Mouse (Mus musculus) v-Abl transformed pro-B cells (cell line): ENCODE data around the gene Coro2a.
"Not testable (repeated sequence)": the region's sequence is repeated elsewhere in the genome, so short reads cannot be mapped to it uniquely, and the experiment has no call there.

Experiments used
- in situ Hi-C, 2 experiments: fragments of 400-800 bp; cut with MboI; formaldehyde crosslinking; loops; one replicate each; pipeline ENCODE4 v1.15.1; 2025; ENCODE audit not compliant: unreplicated experiment in 2 of 2

The Coro2a gene

DNA sequence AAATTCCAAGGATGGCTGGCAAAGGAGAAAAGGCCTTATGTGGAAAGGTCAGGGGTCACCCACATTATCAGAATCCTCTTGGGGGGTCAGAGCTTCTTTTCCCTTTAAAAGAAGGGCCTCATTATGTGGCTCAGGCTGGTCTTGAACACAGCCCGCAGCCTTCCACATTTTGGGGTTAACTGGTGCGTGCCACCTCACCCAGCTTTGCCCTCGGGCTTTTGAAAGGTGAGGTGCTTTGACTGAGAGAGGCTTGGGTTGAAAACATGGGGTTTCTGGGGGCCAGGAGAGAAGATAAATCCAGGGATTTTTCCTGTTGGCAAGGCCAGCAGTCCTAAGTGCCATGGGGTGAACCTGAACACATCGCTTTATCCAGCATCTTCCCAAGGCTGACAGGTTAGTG, 15.5 kb downstream of the Coro2a start:
- in situ Hi-C loops: no loop called here

DNA sequence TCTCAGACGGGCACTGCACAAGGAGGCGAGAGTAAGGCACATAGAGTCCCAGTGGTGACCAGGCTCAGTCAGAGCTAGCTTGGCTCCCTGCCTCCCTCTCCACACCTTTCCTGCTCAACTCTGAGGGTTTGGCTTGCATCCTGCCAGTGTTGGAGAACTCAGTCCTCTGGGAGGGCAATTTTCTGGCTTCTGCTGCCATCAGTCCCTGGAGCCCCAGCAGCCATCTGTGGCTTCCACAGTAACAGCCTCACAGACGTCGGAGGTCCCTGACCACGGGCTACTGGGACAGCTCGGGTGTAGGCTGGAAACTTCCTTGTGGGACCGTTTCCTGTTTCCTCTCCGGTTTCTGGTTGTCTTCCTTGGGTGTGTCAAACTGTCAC, 16.2 kb downstream of the Coro2a start:
- in situ Hi-C loops: no loop called here

DNA sequence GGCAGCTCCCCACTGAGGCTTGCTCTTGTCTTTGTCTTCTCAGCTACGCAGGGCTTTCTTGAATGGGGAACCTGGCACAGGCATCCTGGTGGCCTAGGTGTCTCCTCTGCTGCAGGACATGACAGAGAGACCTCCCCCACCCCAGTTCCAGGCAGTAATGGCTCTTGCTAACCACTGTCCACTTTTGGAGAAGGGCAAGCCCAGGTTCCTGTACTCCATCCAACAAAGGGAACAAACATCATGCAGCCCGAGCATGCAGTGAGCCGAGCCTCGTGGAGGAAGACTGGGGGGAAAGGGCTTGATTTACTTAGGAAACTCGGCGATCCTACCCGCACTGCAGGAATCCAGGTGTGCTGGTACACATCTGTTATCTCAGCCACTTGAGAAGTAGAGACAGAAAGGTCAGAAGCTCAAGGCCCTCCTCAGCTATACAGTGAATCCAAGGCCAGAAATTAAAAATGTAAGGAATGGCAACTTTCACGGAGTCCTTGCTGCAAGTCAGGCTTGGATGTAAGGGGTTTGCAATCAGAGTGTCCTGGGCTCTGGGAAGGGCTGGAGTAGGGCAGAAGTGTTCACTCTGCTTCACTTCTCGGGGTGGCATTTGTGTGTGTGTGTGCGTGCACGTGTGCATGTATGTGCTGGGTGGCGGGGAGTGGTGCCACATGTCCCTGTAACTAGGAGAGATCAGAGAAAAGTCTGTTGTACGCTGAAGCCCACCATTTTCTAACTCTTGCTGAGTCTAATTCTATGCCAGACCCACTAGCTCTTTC, 16.8 kb downstream of the Coro2a start:
- in situ Hi-C loops: no loop called here

DNA sequence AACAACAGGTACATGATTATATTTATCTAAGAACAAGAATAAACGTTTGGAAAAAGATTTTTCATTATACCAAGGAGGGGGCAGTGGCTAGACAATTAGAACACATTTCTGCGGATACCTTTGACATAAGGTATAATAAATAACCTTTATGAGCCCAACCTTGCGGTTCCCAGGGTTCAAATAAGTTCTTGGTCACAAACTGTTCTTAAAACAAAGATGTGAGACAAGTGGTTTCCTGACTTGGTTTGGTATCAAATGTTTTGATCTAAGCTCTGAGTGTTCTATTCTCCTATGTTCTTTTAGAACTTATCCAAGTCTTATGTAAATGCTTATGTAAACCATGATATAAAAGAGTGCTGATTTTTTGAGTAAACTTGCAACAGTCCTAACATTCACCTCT, 17.5 kb downstream of the Coro2a start:
- in situ Hi-C loops: not testable (repeated sequence)

DNA sequence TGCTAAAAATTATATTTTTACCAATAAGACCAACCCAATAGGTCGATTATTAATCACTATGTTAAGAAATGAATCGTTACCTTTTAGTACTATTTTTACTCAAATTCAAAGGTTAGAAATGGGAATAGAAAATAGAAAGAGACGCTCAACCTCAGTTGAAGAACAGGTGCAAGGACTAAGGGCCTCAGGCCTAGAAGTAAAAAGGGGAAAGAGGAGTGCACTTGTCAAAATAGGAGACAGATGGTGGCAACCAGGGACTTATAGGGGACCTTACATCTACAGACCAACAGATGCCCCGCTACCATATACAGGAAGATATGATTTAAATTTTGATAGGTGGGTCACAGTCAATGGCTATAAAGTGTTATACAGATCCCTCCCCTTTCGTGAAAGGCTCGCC, 17.9 kb downstream of the Coro2a start:
- in situ Hi-C loops: not testable (repeated sequence)

DNA sequence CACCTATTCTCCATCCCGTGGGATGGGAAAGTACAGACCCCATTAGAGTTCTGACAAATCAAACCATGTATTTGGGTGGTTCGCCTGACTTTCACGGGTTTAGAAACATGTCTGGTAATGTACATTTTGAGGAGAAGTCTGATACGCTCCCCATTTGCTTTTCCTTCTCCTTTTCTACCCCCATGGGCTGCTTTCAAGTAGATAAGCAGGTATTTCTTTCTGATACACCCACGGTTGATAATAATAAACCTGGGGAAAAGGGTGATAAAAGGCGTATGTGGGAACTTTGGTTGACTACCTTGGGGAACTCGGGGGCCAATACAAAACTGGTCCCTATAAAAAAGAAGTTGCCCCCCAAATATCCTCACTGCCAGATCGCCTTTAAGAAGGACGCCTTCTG, 20.0 kb downstream of the Coro2a start:
- in situ Hi-C loops: not testable (repeated sequence)

DNA sequence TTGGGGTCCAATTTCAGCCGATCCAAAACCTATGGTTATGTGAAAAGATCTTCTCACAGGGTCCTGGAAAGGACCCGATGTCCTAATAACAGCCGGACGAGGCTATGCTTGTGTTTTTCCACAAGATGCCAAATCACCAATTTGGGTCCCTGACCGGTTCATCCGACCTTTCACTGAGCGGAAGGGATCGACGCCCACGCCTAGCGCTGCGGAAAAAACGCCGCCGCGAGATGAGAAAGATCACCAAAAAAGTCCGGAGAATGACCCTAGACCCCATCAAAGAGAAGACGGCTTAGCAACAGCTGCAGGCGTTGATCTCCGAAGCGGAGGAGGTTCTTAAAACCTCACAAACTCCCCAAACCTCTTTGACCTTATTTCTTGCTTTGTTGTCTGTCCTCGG, 20.4 kb downstream of the Coro2a start:
- in situ Hi-C loops: not testable (repeated sequence)

DNA sequence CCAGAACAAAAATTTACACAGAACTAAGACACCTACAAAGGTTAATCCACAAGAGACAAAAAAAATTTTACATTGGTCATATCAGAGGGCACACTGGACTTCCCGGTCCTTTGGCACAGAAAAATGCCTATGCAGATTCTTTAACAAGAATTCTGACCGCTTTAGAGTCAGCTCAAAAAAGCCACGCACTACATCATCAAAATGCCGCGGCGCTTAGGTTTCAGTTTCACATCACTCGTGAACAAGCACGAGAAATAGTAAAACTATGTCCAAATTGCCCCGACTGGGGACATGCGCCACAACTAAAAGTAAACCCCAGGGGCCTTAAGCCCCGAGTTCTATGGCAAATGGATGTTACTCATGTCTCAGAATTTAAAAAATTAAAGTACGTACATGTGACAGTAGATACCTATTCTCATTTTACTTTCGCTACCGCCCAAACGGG, 21.2 kb downstream of the Coro2a start:
- in situ Hi-C loops: not testable (repeated sequence)

DNA sequence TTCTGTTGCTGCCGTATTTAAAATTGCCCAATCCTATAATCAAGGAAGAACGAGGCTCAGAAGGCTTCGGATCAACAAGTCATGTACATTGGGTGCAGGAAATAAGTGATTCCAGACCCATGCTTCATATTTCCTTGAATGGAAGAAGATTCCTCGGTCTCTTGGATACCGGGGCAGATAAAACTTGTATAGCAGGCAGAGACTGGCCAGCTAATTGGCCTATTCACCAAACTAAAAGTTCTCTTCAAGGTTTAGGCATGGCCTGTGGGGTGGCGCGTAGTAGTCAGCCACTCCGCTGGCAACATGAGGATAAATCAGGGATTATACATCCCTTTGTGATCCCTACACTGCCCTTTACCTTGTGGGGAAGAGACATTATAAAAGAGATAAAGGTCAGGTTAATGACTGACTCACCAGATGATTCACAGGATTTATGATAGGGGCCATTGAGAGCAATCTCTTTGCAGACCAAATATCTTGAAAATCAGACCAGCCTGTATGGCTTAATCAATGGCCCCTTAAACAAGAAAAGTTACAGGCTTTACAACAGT, 23.1 kb downstream of the Coro2a start:
- in situ Hi-C loops: not testable (repeated sequence)

DNA sequence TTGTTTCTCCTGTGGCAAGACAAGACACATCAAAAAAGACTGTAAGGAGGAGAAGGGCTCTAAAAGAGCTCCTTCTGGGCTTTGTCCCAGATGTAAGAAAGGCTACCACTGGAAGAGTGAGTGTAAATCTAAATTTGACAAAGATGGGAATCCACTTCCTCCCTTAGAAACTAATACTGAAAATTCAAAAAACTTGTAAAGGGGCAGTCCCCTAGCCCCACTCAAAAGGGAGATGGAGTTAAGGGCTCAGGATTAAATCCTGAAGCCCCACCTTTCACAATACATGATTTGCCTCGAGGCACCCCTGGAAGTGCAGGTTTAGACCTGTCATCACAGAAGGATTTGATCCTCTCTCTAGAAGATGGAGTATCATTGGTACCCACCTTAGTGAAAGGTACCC, 23.8 kb downstream of the Coro2a start:
- in situ Hi-C loops: no loop called here

DNA sequence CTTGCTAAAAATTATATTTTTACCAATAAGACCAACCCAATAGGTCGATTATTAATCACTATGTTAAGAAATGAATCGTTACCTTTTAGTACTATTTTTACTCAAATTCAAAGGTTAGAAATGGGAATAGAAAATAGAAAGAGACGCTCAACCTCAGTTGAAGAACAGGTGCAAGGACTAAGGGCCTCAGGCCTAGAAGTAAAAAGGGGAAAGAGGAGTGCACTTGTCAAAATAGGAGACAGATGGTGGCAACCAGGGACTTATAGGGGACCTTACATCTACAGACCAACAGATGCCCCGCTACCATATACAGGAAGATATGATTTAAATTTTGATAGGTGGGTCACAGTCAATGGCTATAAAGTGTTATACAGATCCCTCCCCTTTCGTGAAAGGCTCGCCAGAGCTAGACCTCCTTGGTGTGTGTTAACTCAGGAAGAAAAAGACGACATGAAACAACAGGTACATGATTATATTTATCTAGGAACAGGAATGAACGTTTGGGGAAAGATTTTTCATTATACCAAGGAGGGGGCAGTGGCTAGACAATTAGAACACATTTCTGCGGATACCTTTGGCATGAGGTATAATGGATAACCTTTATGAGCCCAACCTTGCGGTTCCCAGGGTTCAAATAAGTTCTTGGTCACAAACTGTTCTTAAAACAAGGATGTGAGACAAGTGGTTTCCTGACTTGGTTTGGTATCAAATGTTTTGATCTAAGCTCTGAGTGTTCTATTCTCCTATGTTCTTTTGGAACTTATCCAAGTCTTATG, 26.3 kb downstream of the Coro2a start:
- in situ Hi-C loops: not testable (repeated sequence)

DNA sequence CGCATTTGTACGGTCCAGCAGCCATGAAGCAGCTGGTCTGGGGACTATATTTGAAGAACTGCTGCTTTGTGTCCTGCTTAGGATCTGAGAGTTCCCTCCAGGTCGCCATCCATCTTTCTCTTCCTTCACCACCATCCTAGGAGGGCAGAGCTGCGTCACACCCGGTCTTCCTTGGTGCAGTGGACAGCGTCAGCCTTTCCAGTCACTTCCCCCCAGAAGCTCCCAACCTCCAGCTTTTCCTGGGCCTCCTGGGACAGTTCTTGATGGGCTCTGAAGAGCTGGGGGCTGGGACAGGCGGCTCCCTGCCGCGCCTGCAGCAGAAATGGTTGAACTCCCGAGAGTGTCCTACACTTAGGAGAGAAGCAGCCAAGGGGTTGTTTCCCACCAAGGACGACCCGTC, 27.2 kb downstream of the Coro2a start:
- in situ Hi-C loops: no loop called here

DNA sequence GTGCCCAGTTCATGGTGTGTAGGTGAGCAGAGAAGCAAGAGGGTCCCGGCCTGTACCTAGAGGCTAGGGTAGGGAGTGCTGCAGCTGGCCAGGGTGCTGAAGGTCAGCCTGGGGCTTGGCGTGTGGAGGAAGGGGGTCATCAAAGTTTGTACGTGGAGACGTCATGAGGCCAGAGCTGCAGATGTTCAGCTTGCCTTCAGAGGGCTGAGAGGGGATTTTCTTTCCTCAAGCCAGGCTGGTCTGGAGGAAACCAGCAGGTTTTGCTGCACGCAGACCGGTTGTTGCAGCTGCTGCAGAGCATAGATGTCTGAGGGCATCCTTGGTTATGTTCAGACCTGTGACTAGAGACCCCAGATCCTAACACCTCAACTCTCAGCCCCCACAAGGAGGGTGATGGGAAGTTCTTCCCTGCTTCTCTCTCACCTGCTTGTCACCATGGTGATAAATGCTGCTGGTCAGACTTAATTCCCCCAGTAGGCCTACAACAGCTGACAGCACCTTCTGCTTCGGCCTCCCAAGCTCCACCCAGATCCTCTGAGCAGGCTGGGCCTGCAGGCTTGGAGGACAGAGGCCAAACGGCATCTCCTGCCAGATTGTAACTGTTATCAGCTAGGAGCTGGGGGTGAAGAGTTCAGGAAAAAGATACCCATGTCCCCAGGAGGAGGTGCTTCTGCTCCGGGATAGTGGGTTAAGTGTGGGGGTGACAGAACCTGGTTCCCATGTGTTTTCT, 27.8 kb downstream of the Coro2a start:
- in situ Hi-C loops: no loop called here

DNA sequence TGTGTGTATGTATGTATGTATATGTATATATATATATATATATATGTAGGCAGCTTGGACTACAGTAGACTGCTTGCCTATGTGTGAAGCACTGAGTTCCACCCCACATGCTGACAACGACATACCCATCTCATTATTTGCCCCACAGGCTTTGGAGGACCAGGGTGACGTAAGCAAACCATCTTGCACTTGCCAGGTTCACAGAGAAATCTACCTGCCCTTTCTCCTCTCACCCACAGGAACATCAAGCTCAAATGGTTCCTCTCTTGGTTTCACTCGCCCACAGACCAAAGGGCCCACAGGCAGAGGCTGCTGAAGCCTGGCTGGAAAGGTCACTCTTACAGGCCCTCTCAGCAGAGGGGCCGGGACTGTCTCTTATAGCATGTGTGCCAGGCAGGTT, 29.4 kb downstream of the Coro2a start:
- in situ Hi-C loops: no loop called here

DNA sequence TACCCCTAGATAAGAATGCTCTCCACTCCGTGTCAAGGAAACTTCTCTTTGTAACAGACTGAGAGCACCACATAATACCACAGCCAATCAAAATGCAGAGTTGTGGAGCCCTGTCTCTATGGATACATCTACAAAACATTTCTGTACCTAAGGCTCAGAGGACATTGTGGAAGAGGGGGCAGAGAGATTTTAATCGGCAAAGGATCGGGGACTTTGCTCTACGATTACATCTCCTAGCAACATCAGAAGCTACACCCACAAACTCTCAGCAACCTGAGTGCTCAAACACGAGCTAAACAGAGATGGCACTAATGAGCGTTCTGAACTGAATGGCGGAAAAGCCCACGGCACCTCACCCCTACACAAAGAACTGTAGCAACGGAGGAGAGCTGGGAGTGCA, 30.3 kb downstream of the Coro2a start:
- in situ Hi-C loops: no loop called here

DNA sequence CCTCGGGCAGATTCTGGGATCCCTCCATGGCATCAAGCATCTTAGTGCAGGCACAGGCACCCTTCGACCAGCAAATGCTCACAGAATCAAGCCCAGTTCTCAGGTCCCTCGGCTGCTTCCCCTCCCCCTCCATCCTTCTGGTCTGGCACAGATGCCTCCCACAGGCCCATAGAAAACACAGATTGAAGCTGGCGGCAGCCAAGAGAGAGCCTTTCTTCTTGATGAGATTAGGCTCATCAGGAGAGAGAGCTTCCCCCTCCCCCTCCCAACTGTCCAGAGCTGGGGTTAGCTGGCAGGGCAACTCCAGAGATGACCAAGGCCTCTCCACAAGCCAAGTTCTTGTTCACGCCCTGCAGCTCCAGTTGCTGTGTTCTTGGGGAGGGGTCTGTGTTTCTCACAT, 32.3 kb downstream of the Coro2a start:
- in situ Hi-C loops: no loop called here

DNA sequence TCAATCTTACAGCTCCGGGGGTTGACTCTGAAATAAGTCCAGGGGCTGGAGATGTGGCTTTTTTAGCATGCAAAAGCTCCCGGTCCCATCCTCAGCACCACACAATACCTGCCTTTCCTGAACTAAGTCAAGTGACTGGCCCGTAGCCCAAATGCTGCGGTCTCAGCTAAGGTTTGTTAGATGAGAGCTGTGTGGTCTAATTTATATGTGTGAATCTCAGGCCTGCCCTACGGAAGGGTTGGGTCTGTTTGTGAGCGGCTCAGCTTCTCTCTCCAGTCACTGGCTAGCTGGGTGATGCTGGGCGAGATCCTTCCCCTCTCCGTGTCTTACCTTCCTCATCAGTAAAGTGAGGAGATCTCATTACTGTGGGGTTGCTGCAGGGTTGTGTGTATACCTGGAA, 33.8 kb downstream of the Coro2a start:
- in situ Hi-C loops: no loop called here

DNA sequence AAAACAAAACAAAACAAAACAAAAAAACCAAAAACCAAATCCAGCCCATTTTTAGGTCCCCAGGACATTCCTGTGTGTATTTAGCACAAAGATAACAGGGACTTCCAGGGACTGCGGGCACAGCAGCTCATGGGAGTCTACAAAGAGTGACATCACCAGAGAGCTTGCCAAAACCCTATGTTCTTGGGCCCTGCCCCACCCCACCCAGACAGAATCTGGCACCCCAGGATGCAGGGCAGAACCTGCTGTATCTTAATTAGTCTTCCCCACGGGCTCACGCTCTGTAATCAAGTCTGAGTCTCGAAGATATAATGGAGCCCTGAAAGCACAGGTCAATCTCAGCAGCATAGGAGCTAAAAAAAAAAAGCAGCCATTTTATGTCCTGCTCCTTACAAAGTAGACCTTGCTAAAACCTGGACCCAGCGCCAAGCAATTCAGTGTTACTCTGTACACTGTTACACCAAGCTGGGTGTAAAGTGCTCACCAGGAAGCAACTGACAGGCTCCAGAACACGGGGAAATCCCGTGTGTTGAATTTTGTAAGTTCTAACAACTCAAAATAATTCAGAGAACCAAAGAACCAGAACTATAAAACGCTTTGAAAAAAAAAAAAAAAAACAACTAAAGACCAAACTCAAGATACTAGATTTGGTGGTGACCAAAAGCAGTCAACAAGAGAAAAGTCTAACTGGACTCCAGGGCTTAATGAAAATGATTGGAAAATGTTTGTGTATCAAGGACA, 34.9 kb downstream of the Coro2a start:
- in situ Hi-C loops: no loop called here

DNA sequence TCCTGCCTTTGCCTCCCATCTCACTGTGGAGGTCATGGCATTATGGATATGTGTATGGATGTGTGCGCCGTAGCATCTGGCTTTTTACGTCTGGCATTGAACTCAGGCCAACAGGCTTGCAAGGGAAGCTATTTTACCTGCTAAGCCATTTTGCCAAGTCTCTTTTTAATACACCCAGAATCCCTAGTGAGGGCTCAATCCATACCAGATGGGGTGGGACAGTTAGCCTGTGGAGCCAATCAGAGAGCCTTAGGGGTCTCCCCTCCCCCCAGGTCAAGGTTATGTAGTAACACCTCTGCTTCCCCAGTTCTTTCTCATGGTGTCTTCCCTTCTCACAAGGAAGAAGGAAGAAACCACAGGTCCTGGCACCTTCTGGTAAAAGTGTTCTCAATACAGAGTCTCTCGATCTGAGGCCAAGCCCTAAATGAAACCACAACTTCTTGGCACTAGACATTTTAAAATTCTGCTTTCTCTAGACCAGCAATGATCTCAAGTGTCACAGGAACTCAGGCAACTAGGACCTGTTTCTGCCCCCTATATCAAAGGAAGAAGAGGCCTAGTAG, 36.5 kb downstream of the Coro2a start:
- in situ Hi-C loops: no loop called here

DNA sequence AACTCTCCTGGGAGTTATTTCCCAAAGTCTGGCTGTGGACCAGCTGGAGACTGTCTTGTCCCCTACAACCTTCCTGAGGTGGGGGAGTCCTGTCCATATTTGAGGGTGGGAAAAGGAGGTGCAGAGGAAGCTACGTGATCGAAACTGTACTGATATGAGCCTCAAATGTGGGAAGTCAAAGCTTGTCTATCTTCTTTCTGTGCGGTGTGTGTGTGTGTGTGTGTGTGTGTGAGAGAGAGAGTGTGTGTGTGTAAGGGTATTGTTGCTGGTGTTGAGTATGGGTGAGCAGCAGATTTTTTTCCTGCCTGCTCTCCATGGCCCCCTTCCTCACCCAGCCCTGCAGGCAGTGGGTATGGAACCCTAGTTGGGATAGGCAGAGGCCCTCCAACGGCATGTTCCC, 37.8 kb downstream of the Coro2a start:
- in situ Hi-C loops: no loop called here
